Mouse (Mus musculus): ENCODE results near the gene Gm12117. TPM values are rescaled to one million over a fixed set of nuclear protein-coding genes. Genes with fewer than 3 reads are reported as not detected.

The Gm12117 gene
- polyA plus RNA-seq, 1 experiment, result not detected

DNA sequence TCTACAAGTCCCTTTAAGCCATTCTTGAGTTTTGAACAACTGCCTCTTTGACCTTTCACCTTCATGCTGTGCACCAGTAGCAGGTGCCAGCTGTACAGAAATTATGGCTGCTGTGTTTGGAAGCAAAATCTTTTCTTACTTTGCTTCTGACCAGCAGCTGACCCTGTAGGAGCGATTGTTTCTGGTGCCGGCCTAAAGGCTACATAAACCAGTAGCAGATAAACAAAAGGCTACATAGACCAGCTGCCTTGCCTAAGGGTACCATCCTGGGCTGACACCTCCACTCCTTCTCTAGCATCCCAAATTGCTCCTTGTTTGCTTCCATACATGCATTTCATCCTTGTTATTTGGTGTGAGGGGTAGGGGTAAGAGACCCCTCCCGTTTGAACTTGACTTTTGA, 42.4 kb downstream of the Gm12117 start:
- no peaks in the 10 kb centered on the region for H3K79me2 ChIP-seq (ENCODE audit: control insufficient read depth, insufficient read depth)
- peaks cover 5% of the 10 kb centered on the region for H3K27me3 ChIP-seq (ENCODE audit: control insufficient read depth, insufficient read depth, insufficient read length)
- H3ac ChIP-seq (ENCODE audit: control insufficient read depth, insufficient read length, low read depth), result no peak overlapping the region
- H3K36me3 ChIP-seq (ENCODE audit: control insufficient read depth, insufficient read depth), result no peaks in the 10 kb centered on the region
- H3K4me3 ChIP-seq (ENCODE audit: insufficient read depth, poor library complexity, severe bottlenecking), result no peak overlapping the region
- TF ChIP-seq CEBPB (IDR thresholded peaks at IDR 0.05; ENCODE audit: low read depth) (no peak), CTCF (IDR thresholded peaks at IDR 0.05; ENCODE audit: control insufficient read depth, insufficient read depth, insufficient read length) (no peak), MYOG (IDR thresholded peaks at IDR 0.05; ENCODE audit: control insufficient read depth, extremely low read depth, insufficient read length) (no peak), FOSL1 (IDR thresholded peaks at IDR 0.05; ENCODE audit: insufficient read depth, low read length, poor library complexity, severe bottlenecking) (no peak), USF1 (IDR thresholded peaks at IDR 0.05; ENCODE audit: low read depth) (no peak), MAX (IDR thresholded peaks at IDR 0.05) (no peak), MYOD1 (IDR thresholded peaks at IDR 0.05; ENCODE audit: control insufficient read depth, insufficient read length, low read depth) (no peak)
- no peaks in the 10 kb centered on the region for H3K79me3 ChIP-seq (ENCODE audit: low read depth)

- Histone ChIP-seq H3K27me3 (ENCODE audit: control insufficient read depth, insufficient read depth, insufficient read length) (peaks cover 9% of the 10 kb centered on the region), H3K79me2 (ENCODE audit: control insufficient read depth, insufficient read depth) (no peaks in the 10 kb centered on the region), H3K79me3 (ENCODE audit: low read depth) (no peaks in the 10 kb centered on the region), H3ac (ENCODE audit: control insufficient read depth, insufficient read length, low read depth) (no peak overlapping the region), H3K4me3 (ENCODE audit: insufficient read depth, poor library complexity, severe bottlenecking) (no peak overlapping the region), H3K36me3 (ENCODE audit: control insufficient read depth, insufficient read depth) (no peaks in the 10 kb centered on the region)
- TF ChIP-seq MYOG (IDR thresholded peaks at IDR 0.05; ENCODE audit: control insufficient read depth, extremely low read depth, insufficient read length), result no peak
- no peak for TF ChIP-seq MAX (IDR thresholded peaks at IDR 0.05)
- no peak for TF ChIP-seq MYOD1 (IDR thresholded peaks at IDR 0.05; ENCODE audit: control insufficient read depth, insufficient read length, low read depth)
- TF ChIP-seq FOSL1 (IDR thresholded peaks at IDR 0.05; ENCODE audit: insufficient read depth, low read length, poor library complexity, severe bottlenecking), result no peak
Observed at GRCm38 (mm10) chr11:33232056-33232455, 44.5 kb downstream of the Gm12117 start.

DNA sequence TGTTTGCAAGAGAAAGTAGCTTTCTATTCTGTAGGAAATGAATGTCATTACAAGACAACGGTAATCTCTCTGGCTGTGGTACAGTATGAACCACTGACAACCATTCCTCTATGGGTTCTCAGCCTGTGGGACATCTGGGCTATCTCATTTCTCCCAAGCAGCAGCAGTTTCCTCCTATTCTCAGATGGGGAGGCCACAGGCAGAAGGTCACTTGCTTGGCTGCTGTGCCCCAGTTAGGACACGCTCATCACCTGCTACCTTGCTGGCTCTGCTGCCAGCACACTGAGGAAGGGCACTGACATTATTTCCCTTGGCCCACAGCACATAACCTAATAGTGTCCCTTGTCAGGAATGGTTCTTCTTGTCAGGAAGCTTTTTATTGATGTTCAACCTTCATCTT, 48.4 kb downstream of the Gm12117 start:
- TF ChIP-seq CEBPB (IDR thresholded peaks at IDR 0.05; ENCODE audit: low read depth), result no peak
- TF ChIP-seq USF1 (IDR thresholded peaks at IDR 0.05; ENCODE audit: low read depth), result no peak
- TF ChIP-seq FOSL1 (IDR thresholded peaks at IDR 0.05; ENCODE audit: insufficient read depth, low read length, poor library complexity, severe bottlenecking), result no peak
- no peak for TF ChIP-seq MAX (IDR thresholded peaks at IDR 0.05)
- no peak for TF ChIP-seq MYOD1 (IDR thresholded peaks at IDR 0.05; ENCODE audit: control insufficient read depth, insufficient read length, low read depth)

GRCm38 (mm10) chr11:33226516-33226915, 50.0 kb downstream of the Gm12117 start:
- Histone ChIP-seq H3K79me3 (ENCODE audit: low read depth) (no peaks in the 10 kb centered on the region), H3K79me2 (ENCODE audit: control insufficient read depth, insufficient read depth) (no peaks in the 10 kb centered on the region), H3ac (ENCODE audit: control insufficient read depth, insufficient read length, low read depth) (no peak overlapping the region), H3K4me3 (ENCODE audit: insufficient read depth, poor library complexity, severe bottlenecking) (no peak overlapping the region), H3K36me3 (ENCODE audit: control insufficient read depth, insufficient read depth) (no peaks in the 10 kb centered on the region), H3K27me3 (ENCODE audit: control insufficient read depth, insufficient read depth, insufficient read length) (peaks cover 8% of the 10 kb centered on the region)
- TF ChIP-seq MYOD1 (IDR thresholded peaks at IDR 0.05; ENCODE audit: control insufficient read depth, insufficient read length, low read depth) (no peak), FOSL1 (IDR thresholded peaks at IDR 0.05; ENCODE audit: insufficient read depth, low read length, poor library complexity, severe bottlenecking) (no peak), CEBPB (IDR thresholded peaks at IDR 0.05; ENCODE audit: low read depth) (no peak), CTCF (IDR thresholded peaks at IDR 0.05; ENCODE audit: control insufficient read depth, insufficient read depth, insufficient read length) (no peak), MAX (IDR thresholded peaks at IDR 0.05) (no peak), MYOG (IDR thresholded peaks at IDR 0.05; ENCODE audit: control insufficient read depth, extremely low read depth, insufficient read length) (no peak), USF1 (IDR thresholded peaks at IDR 0.05; ENCODE audit: low read depth) (no peak)

More for the DNA sequence above, 48.4 kb downstream of the Gm12117 start:
- no peaks in the 10 kb centered on the region for H3K36me3 ChIP-seq (ENCODE audit: control insufficient read depth, insufficient read depth)
- no peaks in the 10 kb centered on the region for H3K79me3 ChIP-seq (ENCODE audit: low read depth)
- no peak overlapping the region for H3ac ChIP-seq (ENCODE audit: control insufficient read depth, insufficient read length, low read depth)
- H3K4me3 ChIP-seq (ENCODE audit: insufficient read depth, poor library complexity, severe bottlenecking), result no peak overlapping the region
- peaks cover 14% of the 10 kb centered on the region for H3K27me3 ChIP-seq (ENCODE audit: control insufficient read depth, insufficient read depth, insufficient read length)
- H3K79me2 ChIP-seq (ENCODE audit: control insufficient read depth, insufficient read depth), result no peaks in the 10 kb centered on the region

Other genes with a start within 250 kb of the Gm12117 start
- 0.12 TPM for gene Fgf18, start 129.3 kb downstream of the Gm12117 start, polyA plus RNA-seq (2012; fragmentation: generic; extraction: Trizol)
- gene Npm1, start 113.5 kb downstream of the Gm12117 start, polyA plus RNA-seq (2012; fragmentation: generic; extraction: Trizol), result 702 TPM
- not detected for gene Tlx3, start 73.1 kb downstream of the Gm12117 start, polyA plus RNA-seq (2012; fragmentation: generic; extraction: Trizol)
- gene Ranbp17, start 237.0 kb upstream of the Gm12117 start, polyA plus RNA-seq (2012; fragmentation: generic; extraction: Trizol), result not detected